Mouse (Mus musculus): Measurements from ENCODE around the gene Pelo.

Pelo gene

DNA sequence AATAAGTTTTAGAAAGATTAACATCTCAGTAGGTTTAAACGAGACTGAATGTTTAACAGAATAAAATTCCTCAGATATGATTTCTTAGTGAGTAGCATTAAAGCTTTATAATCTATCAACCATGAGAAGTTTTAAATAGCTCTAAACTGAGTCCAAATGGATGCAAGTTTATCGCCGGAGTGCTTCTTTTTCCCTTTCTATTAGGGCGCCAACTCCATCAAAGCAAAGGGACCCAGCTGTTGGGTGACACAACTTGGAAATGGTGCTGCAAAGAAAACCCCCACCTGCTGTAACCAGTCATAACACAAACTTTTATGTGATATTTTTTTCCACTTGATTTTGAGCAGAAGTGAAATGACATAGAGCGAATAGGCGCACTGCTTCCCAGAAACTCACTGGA is 17.6 kb downstream of the Pelo start:
- no peak overlapping the region for H3K4me3 ChIP-seq (replicated peaks; ENCODE audit: low read length)
- peaks cover 9% of the 10 kb centered on the region for H3K4me1 ChIP-seq (replicated peaks; ENCODE audit: low read depth, low read length)
- no peaks in the 10 kb centered on the region for H3K36me3 ChIP-seq (ENCODE audit: insufficient read depth, low read length)
- TF ChIP-seq POU5F1 (IDR thresholded peaks at IDR 0.05; ENCODE audit: borderline replicate concordance, low read length) (no peak), NANOG (IDR thresholded peaks at IDR 0.05; ENCODE audit: borderline replicate concordance, low read length) (no peak), CTCF (conservative IDR thresholded peaks at IDR 0.05; ENCODE audit: low read length) (no peak)
- H3K27me3 ChIP-seq (ENCODE audit: insufficient read depth, low read length) = no peaks in the 10 kb centered on the region
- H3K9me3 ChIP-seq (ENCODE audit: low read length) = no peaks in the 10 kb centered on the region

DNA sequence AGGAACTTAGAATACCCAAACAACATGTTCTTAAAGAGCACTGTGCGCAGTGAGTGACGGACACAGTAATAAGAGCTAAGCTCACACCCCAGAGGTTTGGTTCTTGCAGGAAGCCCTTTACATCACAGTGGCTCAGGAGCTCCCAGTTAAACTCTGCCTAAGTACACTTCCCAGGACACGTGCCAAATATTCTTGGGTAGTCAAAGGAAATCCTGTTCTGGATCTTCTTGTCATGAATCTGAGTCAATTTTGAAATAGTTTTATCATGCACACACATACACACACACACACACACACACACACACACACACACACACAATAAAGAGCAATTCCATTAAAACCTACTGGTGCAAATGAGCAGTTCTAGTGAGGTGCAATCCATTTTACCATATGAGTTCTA is 18.6 kb downstream of the Pelo start:
- Histone ChIP-seq H3K4me1 (replicated peaks; ENCODE audit: low read depth, low read length) (0 out of 2 replicates have a peak, but pooled peaks cover 3% of the 10 kb centered on the region), H3K9me3 (ENCODE audit: low read length) (no peaks in the 10 kb centered on the region), H3K36me3 (ENCODE audit: insufficient read depth, low read length) (no peaks in the 10 kb centered on the region), H3K4me3 (replicated peaks; ENCODE audit: low read length) (no peak overlapping the region), H3K27me3 (ENCODE audit: insufficient read depth, low read length) (no peaks in the 10 kb centered on the region)
- no peak for TF ChIP-seq CTCF (conservative IDR thresholded peaks at IDR 0.05; ENCODE audit: low read length)
- no peak for TF ChIP-seq POU5F1 (IDR thresholded peaks at IDR 0.05; ENCODE audit: borderline replicate concordance, low read length)
- TF ChIP-seq NANOG (IDR thresholded peaks at IDR 0.05; ENCODE audit: borderline replicate concordance, low read length) = no peak

DNA sequence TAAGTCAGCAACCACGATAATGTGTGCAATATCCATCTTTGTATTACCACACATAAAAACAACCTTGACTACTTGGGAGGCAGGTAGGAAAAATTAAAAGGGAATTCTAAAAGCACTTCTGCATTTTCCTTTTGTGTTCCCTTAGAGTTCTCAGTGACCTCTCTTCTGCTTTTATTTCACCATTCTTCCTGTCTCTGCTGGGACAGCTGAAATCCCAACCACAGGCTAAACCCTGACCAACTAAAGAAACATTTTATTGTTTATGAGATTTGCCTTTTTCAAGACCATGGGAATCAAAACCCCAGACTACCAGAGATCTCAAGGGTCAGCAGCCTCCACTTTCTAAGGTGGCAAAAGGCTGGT is 22.0 kb downstream of the Pelo start:
- Histone ChIP-seq H3K9me3 (ENCODE audit: low read length) (no peaks in the 10 kb centered on the region), H3K4me3 (replicated peaks; ENCODE audit: low read length) (no peak overlapping the region), H3K4me1 (replicated peaks; ENCODE audit: low read depth, low read length) (no peaks in the 10 kb centered on the region), H3K27me3 (ENCODE audit: insufficient read depth, low read length) (no peaks in the 10 kb centered on the region), H3K36me3 (ENCODE audit: insufficient read depth, low read length) (no peaks in the 10 kb centered on the region)
- TF ChIP-seq CTCF (conservative IDR thresholded peaks at IDR 0.05; ENCODE audit: low read length) (no peak), POU5F1 (IDR thresholded peaks at IDR 0.05; ENCODE audit: borderline replicate concordance, low read length) (no peak), NANOG (IDR thresholded peaks at IDR 0.05; ENCODE audit: borderline replicate concordance, low read length) (no peak)

DNA sequence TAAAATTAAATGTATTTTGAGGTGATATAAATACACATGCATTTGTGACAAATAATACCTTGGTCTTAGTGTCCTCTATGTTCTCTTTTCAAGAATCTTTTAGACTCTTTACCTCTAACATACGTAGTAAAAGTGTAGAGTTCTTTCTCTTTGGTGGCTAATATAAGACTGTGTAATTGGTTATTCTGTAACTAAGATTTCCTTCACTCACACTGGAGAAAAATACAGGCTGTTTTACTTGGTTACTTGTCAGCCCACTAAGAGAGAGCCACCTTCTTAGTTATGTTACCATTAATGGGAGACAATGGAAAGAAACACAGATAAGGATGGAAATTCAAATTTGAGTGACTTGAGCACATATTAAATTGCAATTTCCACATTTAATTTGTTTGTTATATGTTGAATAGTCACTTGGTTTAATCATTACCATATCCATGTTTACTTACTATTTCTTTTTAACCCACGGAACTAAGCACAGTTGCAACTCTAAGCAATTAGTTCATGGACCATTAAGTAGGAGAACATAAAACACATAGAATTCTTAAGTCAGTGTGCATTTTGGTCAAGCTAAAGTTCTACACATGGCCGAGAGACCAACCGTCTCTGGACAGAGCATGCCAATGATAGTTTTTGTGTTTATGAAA is 22.5 kb downstream of the Pelo start:
- H3K4me3 ChIP-seq (replicated peaks; ENCODE audit: low read length) = no peak overlapping the region
- no peaks in the 10 kb centered on the region for H3K4me1 ChIP-seq (replicated peaks; ENCODE audit: low read depth, low read length)
- no peaks in the 10 kb centered on the region for H3K27me3 ChIP-seq (ENCODE audit: insufficient read depth, low read length)
- TF ChIP-seq NANOG (IDR thresholded peaks at IDR 0.05; ENCODE audit: borderline replicate concordance, low read length) (no peak), POU5F1 (IDR thresholded peaks at IDR 0.05; ENCODE audit: borderline replicate concordance, low read length) (no peak), CTCF (conservative IDR thresholded peaks at IDR 0.05; ENCODE audit: low read length) (no peak)
- H3K9me3 ChIP-seq (ENCODE audit: low read length) = no peaks in the 10 kb centered on the region
- H3K36me3 ChIP-seq (ENCODE audit: insufficient read depth, low read length) = no peaks in the 10 kb centered on the region

DNA sequence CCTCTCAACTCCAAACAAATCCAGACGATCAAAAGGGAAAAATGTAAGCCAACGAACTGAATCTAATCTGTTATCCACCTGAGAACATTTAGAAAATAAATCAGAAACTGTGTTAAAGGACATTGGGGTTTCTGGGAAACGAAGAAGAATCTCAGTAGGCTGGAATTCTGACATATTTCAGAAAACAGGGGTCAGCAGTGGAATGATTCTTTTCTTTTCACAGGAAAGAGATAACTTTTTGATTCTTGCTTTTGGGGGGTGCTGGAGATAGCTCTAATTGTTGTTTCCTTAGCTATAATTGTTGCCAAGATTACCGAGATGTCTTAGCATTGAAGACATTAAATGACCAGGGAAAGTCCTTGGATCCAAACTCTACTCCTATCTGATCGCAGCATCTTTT is 32.4 kb downstream of the Pelo start:
- Histone ChIP-seq H3K27me3 (ENCODE audit: insufficient read depth, low read length) (no peaks in the 10 kb centered on the region), H3K36me3 (ENCODE audit: insufficient read depth, low read length) (no peaks in the 10 kb centered on the region), H3K4me1 (replicated peaks; ENCODE audit: low read depth, low read length) (no peaks in the 10 kb centered on the region), H3K9me3 (ENCODE audit: low read length) (no peaks in the 10 kb centered on the region), H3K4me3 (replicated peaks; ENCODE audit: low read length) (no peak overlapping the region)
- TF ChIP-seq POU5F1 (IDR thresholded peaks at IDR 0.05; ENCODE audit: borderline replicate concordance, low read length) (no peak), CTCF (conservative IDR thresholded peaks at IDR 0.05; ENCODE audit: low read length) (no peak), NANOG (IDR thresholded peaks at IDR 0.05; ENCODE audit: borderline replicate concordance, low read length) (no peak)

DNA sequence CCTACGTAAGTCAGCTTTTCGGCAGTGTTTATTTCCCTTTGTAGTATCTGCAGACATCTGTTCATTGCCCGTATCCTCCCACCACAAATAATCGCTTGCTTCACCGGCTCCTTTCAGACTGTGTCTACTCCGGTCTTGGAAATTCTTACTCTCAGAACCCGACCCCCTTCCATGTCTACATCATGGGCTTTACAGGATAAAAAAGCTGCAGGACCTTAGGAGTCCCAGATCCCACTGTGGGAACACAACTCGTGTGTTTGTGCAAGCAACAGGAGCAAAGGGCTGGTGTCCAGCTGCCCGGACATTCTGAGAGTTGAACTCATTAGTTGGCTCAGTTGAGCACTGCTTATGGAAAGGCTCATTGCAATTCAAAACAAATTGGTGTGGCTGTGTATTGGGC is 35.2 kb downstream of the Pelo start:
- no peaks in the 10 kb centered on the region for H3K9me3 ChIP-seq (ENCODE audit: low read length)
- no peak overlapping the region for H3K4me3 ChIP-seq (replicated peaks; ENCODE audit: low read length)
- no peaks in the 10 kb centered on the region for H3K36me3 ChIP-seq (ENCODE audit: insufficient read depth, low read length)
- no peaks in the 10 kb centered on the region for H3K4me1 ChIP-seq (replicated peaks; ENCODE audit: low read depth, low read length)
- TF ChIP-seq NANOG (IDR thresholded peaks at IDR 0.05; ENCODE audit: borderline replicate concordance, low read length) (no peak), CTCF (conservative IDR thresholded peaks at IDR 0.05; ENCODE audit: low read length) (no peak), POU5F1 (IDR thresholded peaks at IDR 0.05; ENCODE audit: borderline replicate concordance, low read length) (no peak)
- no peaks in the 10 kb centered on the region for H3K27me3 ChIP-seq (ENCODE audit: insufficient read depth, low read length)

DNA sequence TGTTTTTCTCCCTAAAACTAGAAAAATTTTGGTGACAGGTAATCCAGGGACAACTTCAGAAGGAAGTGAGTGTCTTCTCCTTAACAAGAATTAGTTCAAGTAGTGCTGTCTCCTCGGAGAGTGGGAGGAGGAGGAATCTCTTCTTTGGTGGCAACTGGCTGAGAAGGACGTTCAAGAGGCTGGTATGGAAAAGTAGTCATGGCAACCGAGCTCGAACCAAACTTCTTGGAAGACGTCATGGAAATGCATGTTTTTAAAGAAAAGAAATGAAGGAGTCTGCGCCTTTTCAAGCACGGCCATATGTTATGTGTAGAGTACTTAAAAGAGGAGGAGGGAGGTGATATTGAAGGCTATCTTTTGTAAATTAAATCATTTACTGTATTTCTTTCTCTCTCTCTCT is 37.4 kb downstream of the Pelo start:
- H3K36me3 ChIP-seq (ENCODE audit: insufficient read depth, low read length) = no peaks in the 10 kb centered on the region
- no peak for TF ChIP-seq POU5F1 (IDR thresholded peaks at IDR 0.05; ENCODE audit: borderline replicate concordance, low read length)
- no peak for TF ChIP-seq NANOG (IDR thresholded peaks at IDR 0.05; ENCODE audit: borderline replicate concordance, low read length)
- TF ChIP-seq CTCF (conservative IDR thresholded peaks at IDR 0.05; ENCODE audit: low read length) = no peak
- H3K27me3 ChIP-seq (ENCODE audit: insufficient read depth, low read length) = no peaks in the 10 kb centered on the region
- H3K4me1 ChIP-seq (replicated peaks; ENCODE audit: low read depth, low read length) = no peaks in the 10 kb centered on the region
- H3K4me3 ChIP-seq (replicated peaks; ENCODE audit: low read length) = no peak overlapping the region
- H3K9me3 ChIP-seq (ENCODE audit: low read length) = no peaks in the 10 kb centered on the region

DNA sequence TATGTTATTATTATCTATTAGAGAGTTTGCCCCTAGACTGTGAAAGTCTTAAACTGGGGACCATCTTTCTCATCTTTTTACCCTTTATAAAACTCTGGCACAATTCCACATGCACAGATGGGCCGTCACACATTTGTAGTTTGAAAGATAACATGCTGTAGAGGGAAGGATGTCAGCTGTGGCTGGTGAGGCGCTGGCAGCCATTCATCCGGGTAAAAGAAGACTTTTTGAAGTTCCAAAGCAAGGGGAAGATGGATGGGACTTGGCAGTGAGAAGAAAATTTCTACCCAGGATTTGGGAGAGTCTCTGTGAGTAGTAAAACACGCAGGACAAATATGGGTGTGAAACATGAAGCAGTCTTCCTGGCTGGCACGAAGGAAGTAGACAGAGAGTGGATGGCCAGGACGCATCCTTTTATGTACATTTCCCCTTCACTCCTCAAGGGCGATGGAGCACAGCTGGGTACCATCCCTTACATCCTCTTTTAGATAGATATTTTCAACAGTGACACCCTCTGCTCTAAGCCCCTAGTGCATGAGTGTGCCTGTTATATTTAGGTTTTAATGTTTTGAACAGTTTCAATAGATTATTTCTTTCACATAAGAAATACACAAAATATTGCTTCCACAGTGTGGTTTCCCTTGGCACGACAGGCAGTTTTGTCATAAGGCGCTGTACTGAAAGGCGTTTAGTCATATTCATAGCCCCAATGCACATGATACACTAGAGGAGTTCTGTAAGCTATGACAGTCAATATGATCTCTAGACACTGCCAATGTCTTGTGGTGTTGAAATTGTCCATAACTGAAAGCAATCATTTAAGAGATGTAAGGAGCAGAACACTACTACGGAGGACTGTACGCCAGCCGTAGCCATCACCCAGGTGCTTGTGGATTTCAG is 39.1 kb downstream of the Pelo start:
- Histone ChIP-seq H3K4me3 (replicated peaks; ENCODE audit: low read length) (no peak overlapping the region), H3K9me3 (ENCODE audit: low read length) (no peaks in the 10 kb centered on the region), H3K36me3 (ENCODE audit: insufficient read depth, low read length) (no peaks in the 10 kb centered on the region), H3K27me3 (ENCODE audit: insufficient read depth, low read length) (no peaks in the 10 kb centered on the region), H3K4me1 (replicated peaks; ENCODE audit: low read depth, low read length) (no peaks in the 10 kb centered on the region)
- TF ChIP-seq POU5F1 (IDR thresholded peaks at IDR 0.05; ENCODE audit: borderline replicate concordance, low read length) (no peak), CTCF (conservative IDR thresholded peaks at IDR 0.05; ENCODE audit: low read length) (no peak), NANOG (IDR thresholded peaks at IDR 0.05; ENCODE audit: borderline replicate concordance, low read length) (no peak)

Data from E14TG2a.4 (cell line).